ENCODE assay signal across 8 mouse cellular contexts in genomic region chr13:64152241-64152669, GRCm38 (mm10). TPM values are rescaled to one million over a fixed set of nuclear protein-coding genes. Genes with fewer than 3 reads are reported as not detected.
DNase-seq lines count a peak whose midpoint lies in the region; ATAC-seq and TF ChIP-seq lines count a peak whose summit lies in the region.

No protein-coding gene starts in this region.

- H3ac ChIP-seq in C2C12 (ENCODE audit: control insufficient read depth, insufficient read length, low read depth): peak overlapping the region; percentile 82

- H3K36me3 ChIP-seq in C2C12 (ENCODE audit: control insufficient read depth, insufficient read depth): no peaks in the 10 kb centered on the region
- H3K36me3 ChIP-seq in erythroblast, embryonic 14.5 days (ENCODE audit: control insufficient read depth): peaks cover 43% of the 10 kb centered on the region
- no peaks in the 10 kb centered on the region for H3K36me3 ChIP-seq in heart, embryonic 13.5 days
- peaks cover 19% of the 10 kb centered on the region for H3K36me3 ChIP-seq in liver, embryonic 15.5 days (replicated peaks)
- no peaks in the 10 kb centered on the region for H3K36me3 ChIP-seq in neural tube, embryonic 11.5 days (ENCODE audit: control insufficient read depth, insufficient read depth, low read length)
- no peaks in the 10 kb centered on the region for H3K36me3 ChIP-seq in stomach, embryonic 16.5 days (ENCODE audit: control insufficient read depth, insufficient read depth, low read length)

- no peak for TF ChIP-seq CTCF in C2C12 (IDR thresholded peaks at IDR 0.05; ENCODE audit: control insufficient read depth, insufficient read depth, insufficient read length)

- no peaks in the 10 kb centered on the region for H3K9me3 ChIP-seq in erythroblast, embryonic 14.5 days (ENCODE audit: control insufficient read depth, low read length)
- no peaks in the 10 kb centered on the region for H3K9me3 ChIP-seq in heart, embryonic 13.5 days
- no peaks in the 10 kb centered on the region for H3K9me3 ChIP-seq in liver, embryonic 15.5 days (replicated peaks)
- no peaks in the 10 kb centered on the region for H3K9me3 ChIP-seq in neural tube, embryonic 11.5 days (ENCODE audit: control insufficient read depth, low read length)
- no peaks in the 10 kb centered on the region for H3K9me3 ChIP-seq in stomach, embryonic 16.5 days (replicated peaks; ENCODE audit: control insufficient read depth, low read length)

- peak; percentile 22 for ATAC-seq in heart, embryonic 13.5 days (ENCODE audit: extremely low read depth, insufficient number of reproducible peaks, low FRiP score, low TSS enrichment)
- ATAC-seq in liver, embryonic 15.5 days (ENCODE audit: insufficient read depth): peak; percentile 7
- peak; percentile 41 for ATAC-seq in neural tube, embryonic 11.5 days (ENCODE audit: insufficient read depth, low FRiP score, low TSS enrichment)
- peak; percentile 2; the same call in 1 of the 2 replicates for ATAC-seq in stomach, embryonic 16.5 days (ENCODE audit: insufficient read depth, low FRiP score)

- peaks cover 54% of the 10 kb centered on the region for H3K79me2 ChIP-seq in C2C12 (ENCODE audit: control insufficient read depth, insufficient read depth)

- peaks cover 48% of the 10 kb centered on the region for H3K79me3 ChIP-seq in C2C12 (ENCODE audit: low read depth)

- under 1% methylated on average over 42 of the region's 42 CpGs for WGBS in heart, embryonic 13.5 days
- WGBS in liver, embryonic 15.5 days (ENCODE audit: insufficient replicate concordance): 1% methylated on average over 42 of the region's 42 CpGs
- 1% methylated on average over 38 of the region's 42 CpGs for WGBS in neural tube, embryonic 11.5 days
- WGBS in stomach, embryonic 16.5 days: under 1% methylated on average over 42 of the region's 42 CpGs

- peak overlapping the region; percentile 84 for H3K4me3 ChIP-seq in C2C12 (ENCODE audit: insufficient read depth, poor library complexity, severe bottlenecking)
- H3K4me3 ChIP-seq in erythroblast, embryonic 14.5 days (replicated peaks): peak overlapping the region; percentile 100
- peak overlapping the region; percentile 94 for H3K4me3 ChIP-seq in heart, embryonic 13.5 days
- H3K4me3 ChIP-seq in liver, embryonic 15.5 days (replicated peaks): peak overlapping the region; percentile 93
- peak overlapping the region; percentile 89 for H3K4me3 ChIP-seq in neural tube, embryonic 11.5 days (ENCODE audit: low read depth, low read length)
- peak overlapping the region; percentile 78 for H3K4me3 ChIP-seq in stomach, embryonic 16.5 days (replicated peaks; ENCODE audit: low read length)

- peaks cover 55% of the 10 kb centered on the region for H3K4me1 ChIP-seq in erythroblast, embryonic 14.5 days (ENCODE audit: control insufficient read depth)
- peaks cover 56% of the 10 kb centered on the region for H3K4me1 ChIP-seq in heart, embryonic 13.5 days
- H3K4me1 ChIP-seq in liver, embryonic 15.5 days (replicated peaks): peaks cover 49% of the 10 kb centered on the region
- peaks cover 20% of the 10 kb centered on the region; the same call in 1 of the 2 replicates for H3K4me1 ChIP-seq in neural tube, embryonic 11.5 days (ENCODE audit: control insufficient read depth, insufficient read depth, low read length)
- H3K4me1 ChIP-seq in stomach, embryonic 16.5 days (ENCODE audit: control insufficient read depth, insufficient read depth, low read length): peaks cover 25% of the 10 kb centered on the region

- H3K9ac ChIP-seq in heart, embryonic 13.5 days: peak overlapping the region; percentile 91
- peak overlapping the region; percentile 97 for H3K9ac ChIP-seq in liver, embryonic 15.5 days
- peak overlapping the region; percentile 84 for H3K9ac ChIP-seq in neural tube, embryonic 11.5 days (ENCODE audit: low read length)
- peak overlapping the region; percentile 75 for H3K9ac ChIP-seq in stomach, embryonic 16.5 days (ENCODE audit: low read length)

- H3K4me2 ChIP-seq in heart, embryonic 13.5 days: peak overlapping the region; percentile 95
- peak overlapping the region; percentile 98 for H3K4me2 ChIP-seq in liver, embryonic 15.5 days
- peak overlapping the region; percentile 92 for H3K4me2 ChIP-seq in neural tube, embryonic 11.5 days (ENCODE audit: low read depth)
- H3K4me2 ChIP-seq in stomach, embryonic 16.5 days (ENCODE audit: low read depth, low read length): peak overlapping the region; percentile 82

- H3K27ac ChIP-seq in heart, embryonic 13.5 days (replicated peaks): peak overlapping the region; percentile 96
- peak overlapping the region; percentile 98 for H3K27ac ChIP-seq in liver, embryonic 15.5 days (replicated peaks)
- H3K27ac ChIP-seq in neural tube, embryonic 11.5 days (ENCODE audit: low read depth, low read length): peak overlapping the region; percentile 85
- H3K27ac ChIP-seq in stomach, embryonic 16.5 days (ENCODE audit: low read length): peak overlapping the region; percentile 87

- peak; percentile 86 for DNase-seq in brain, adult 2 months (ENCODE audit: low read depth, low spot score)
- DNase-seq in kidney, postnatal 10 days: peak; percentile 93
- DNase-seq in neural tube, embryonic 11.5 days (ENCODE audit: low spot score): peak; percentile 88

- H3K27me3 ChIP-seq in C2C12 (ENCODE audit: control insufficient read depth, insufficient read depth, insufficient read length): no peaks in the 10 kb centered on the region
- peaks cover 25% of the 10 kb centered on the region for H3K27me3 ChIP-seq in erythroblast, embryonic 14.5 days (ENCODE audit: control insufficient read depth)
- no peaks in the 10 kb centered on the region for H3K27me3 ChIP-seq in heart, embryonic 13.5 days (replicated peaks)
- peaks cover 11% of the 10 kb centered on the region for H3K27me3 ChIP-seq in liver, embryonic 15.5 days
- H3K27me3 ChIP-seq in neural tube, embryonic 11.5 days (ENCODE audit: control insufficient read depth, insufficient read depth, low read length): no peaks in the 10 kb centered on the region
- H3K27me3 ChIP-seq in stomach, embryonic 16.5 days (ENCODE audit: control insufficient read depth, insufficient read depth, low read length): no peaks in the 10 kb centered on the region

TF ChIP-seq in C2C12, 6 proteins besides CTCF, POLR2A, EP300 and RAD21:
- no peak for TF ChIP-seq MAX (IDR thresholded peaks at IDR 0.05)
- no peak for TF ChIP-seq CEBPB (IDR thresholded peaks at IDR 0.05; ENCODE audit: low read depth)
- TF ChIP-seq USF1 (IDR thresholded peaks at IDR 0.05; ENCODE audit: low read depth): peak; percentile 87
- no peak for TF ChIP-seq MYOG (IDR thresholded peaks at IDR 0.05; ENCODE audit: control insufficient read depth, extremely low read depth, insufficient read length)
- TF ChIP-seq FOSL1 (IDR thresholded peaks at IDR 0.05; ENCODE audit: insufficient read depth, low read length, poor library complexity, severe bottlenecking): no peak
- TF ChIP-seq MYOD1 (IDR thresholded peaks at IDR 0.05; ENCODE audit: control insufficient read depth, insufficient read length, low read depth): peak; percentile 62

RNA-seq across cellular contexts. Expression of gene Zfp367, which starts 0.7 kb away (rescaled TPM):
- polyA plus RNA-seq in C2C12 (2012; fragmentation: generic; extraction: Trizol): 7.1 TPM
- polyA plus RNA-seq in erythroblast, embryonic 14.5 days (2012): 1.6 and 2.3 TPM in 2 replicates
- polyA plus RNA-seq in heart, embryonic 13.5 days (2015; fragmentation: Nextera tagmentation; extraction: Ambion mirVana): 20.9 and 21.9 TPM in 2 replicates
- 20.6 and 22.1 TPM in 2 replicates for polyA plus RNA-seq in liver, embryonic 15.5 days (2015; fragmentation: Nextera tagmentation; extraction: Ambion mirVana)
- 14.3 and 15.4 TPM in 2 replicates for polyA plus RNA-seq in neural tube, embryonic 11.5 days (2014; fragmentation: Nextera tagmentation; extraction: Ambion mirVana)
- 17.8 and 20.1 TPM in 2 replicates for polyA plus RNA-seq in stomach, embryonic 16.5 days (2015; fragmentation: Nextera tagmentation; extraction: Ambion mirVana)

RNA-seq across cellular contexts. Expression of gene Habp4, which starts 9.4 kb away (rescaled TPM):
- 19.1 TPM for polyA plus RNA-seq in C2C12 (2012; fragmentation: generic; extraction: Trizol)
- 1.4 and 1.5 TPM in 2 replicates for polyA plus RNA-seq in erythroblast, embryonic 14.5 days (2012)
- 50.1 and 53.9 TPM in 2 replicates for polyA plus RNA-seq in heart, embryonic 13.5 days (2015; fragmentation: Nextera tagmentation; extraction: Ambion mirVana)
- 10.0 and 11.3 TPM in 2 replicates for polyA plus RNA-seq in liver, embryonic 15.5 days (2015; fragmentation: Nextera tagmentation; extraction: Ambion mirVana)
- 33.4 and 36.6 TPM in 2 replicates for polyA plus RNA-seq in neural tube, embryonic 11.5 days (2014; fragmentation: Nextera tagmentation; extraction: Ambion mirVana)
- polyA plus RNA-seq in stomach, embryonic 16.5 days (2015; fragmentation: Nextera tagmentation; extraction: Ambion mirVana): 14.2 and 15.4 TPM in 2 replicates

RNA-seq across cellular contexts. Expression of gene Slc35d2, which starts 23.1 kb away (rescaled TPM):
- 2.1 TPM for polyA plus RNA-seq in C2C12 (2012; fragmentation: generic; extraction: Trizol)
- 0.18 and 0.41 TPM in 2 replicates for polyA plus RNA-seq in erythroblast, embryonic 14.5 days (2012)
- 4.5 and 5.5 TPM in 2 replicates for polyA plus RNA-seq in heart, embryonic 13.5 days (2015; fragmentation: Nextera tagmentation; extraction: Ambion mirVana)
- 7.1 and 8.1 TPM in 2 replicates for polyA plus RNA-seq in liver, embryonic 15.5 days (2015; fragmentation: Nextera tagmentation; extraction: Ambion mirVana)
- polyA plus RNA-seq in neural tube, embryonic 11.5 days (2014; fragmentation: Nextera tagmentation; extraction: Ambion mirVana): 3.8 and 7.4 TPM in 2 replicates
- 6.2 and 7.2 TPM in 2 replicates for polyA plus RNA-seq in stomach, embryonic 16.5 days (2015; fragmentation: Nextera tagmentation; extraction: Ambion mirVana)

Comparison
In these comparisons a context has a peak if more than half of its experiments do, and no peak if none do; other contexts are left out.
1. Peak in every context shown above with its lines: DNase-seq, ATAC-seq, H3K4me3 ChIP-seq and H3K27ac ChIP-seq.